Mouse (Mus musculus) stomach, postnatal 0 days (tissue): ENCODE results near the gene Zfpl1.

Experiments used
- CTCF ChIP-seq: IDR thresholded peaks from 2 replicates; pipeline ENCODE4 v1.5.1; 2016; ENCODE audit warnings: antibody characterized with exemption, low read depth, mild to moderate bottlenecking, moderate library complexity
- EP300 ChIP-seq: optimal IDR thresholded peaks from 2 replicates; pipeline ENCODE3; 2016; ENCODE audit warnings: antibody characterized with exemption

DNA sequence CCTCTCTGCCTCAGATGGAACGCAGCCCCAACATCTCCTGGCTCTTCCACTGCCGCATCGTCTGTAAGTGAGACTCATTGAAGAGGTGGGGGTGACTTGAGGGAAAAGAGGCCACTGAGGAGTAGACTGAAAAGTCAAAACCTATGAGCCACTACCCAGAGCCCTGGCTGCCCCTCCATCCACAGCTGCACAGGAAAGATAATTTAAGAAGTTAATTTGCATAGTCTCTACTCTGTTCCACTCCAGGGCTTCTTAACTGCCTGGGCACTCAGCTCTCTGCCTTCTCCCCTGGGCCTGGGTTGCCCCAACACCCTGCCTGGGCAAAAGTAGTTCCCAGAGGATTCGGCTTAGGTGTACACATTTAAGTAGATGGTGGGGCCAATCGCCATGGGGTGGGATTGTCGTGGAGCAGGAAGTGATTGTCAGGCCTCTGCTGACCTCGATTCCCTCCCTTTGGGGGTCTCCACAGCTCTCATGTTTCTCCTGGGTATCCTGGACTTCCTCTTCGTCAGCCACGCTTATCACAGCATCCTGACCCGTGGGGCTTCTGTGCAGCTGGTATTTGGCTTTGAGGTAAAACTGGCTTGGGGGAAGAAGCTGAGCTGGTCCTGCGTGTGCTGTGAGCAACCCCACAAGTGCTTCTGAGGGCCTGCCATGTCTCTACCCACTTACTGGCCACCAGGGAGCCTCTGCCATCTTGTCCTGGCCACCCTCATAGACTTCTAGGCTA lies 35.9 kb downstream of the Zfpl1 start:
- TF ChIP-seq EP300, result no peak
- TF ChIP-seq CTCF, result no peak
